26 mouse cellular contexts compared by ENCODE assay signal in genomic region chr14:10149872-10150271, GRCm38 (mm10).
DNase-seq lines count a peak whose midpoint lies in the region; ATAC-seq and TF ChIP-seq lines count a peak whose summit lies in the region.
"Had no signal": no experiment of that assay in that cellular context is flagged by ENCODE, and none has a peak within 500 bp of the region (broad histone marks: within the 10 kb centered on the region; RNA-seq: fewer than 3 reads in every experiment).

No protein-coding gene starts in this region.

- TF ChIP-seq EP300 in lung, postnatal 0 days (IDR thresholded peaks at IDR 0.05): no peak

- H3K9ac ChIP-seq in hindbrain, embryonic 11.5 days (ENCODE audit: low read depth, low read length): no peak overlapping the region
- no peak overlapping the region for H3K9ac ChIP-seq in hindbrain, embryonic 13.5 days
- no peak overlapping the region for H3K9ac ChIP-seq in lung, postnatal 0 days (replicated peaks; ENCODE audit: low read depth)
- H3K9ac ChIP-seq: forebrain, postnatal 0 days; heart, embryonic 15.5 days; liver, embryonic 13.5 days; lung, embryonic 14.5 days had no signal

- WGBS in hindbrain, embryonic 11.5 days: 26% methylated on average over 5 of the region's 5 CpGs
- 22% methylated on average over 5 of the region's 5 CpGs for WGBS in hindbrain, embryonic 13.5 days
- 40% methylated on average over 5 of the region's 5 CpGs for WGBS in embryonic facial prominence, embryonic 10.5 days
- WGBS in lung, postnatal 0 days: 36% methylated on average over 5 of the region's 5 CpGs

- no peaks in the 10 kb centered on the region for H3K36me3 ChIP-seq in hindbrain, embryonic 11.5 days (ENCODE audit: control insufficient read depth, insufficient read depth, low read length)
- no peaks in the 10 kb centered on the region for H3K36me3 ChIP-seq in hindbrain, embryonic 13.5 days
- H3K36me3 ChIP-seq in embryonic facial prominence, embryonic 10.5 days (replicated peaks): no peaks in the 10 kb centered on the region
- no peaks in the 10 kb centered on the region for H3K36me3 ChIP-seq in lung, postnatal 0 days (ENCODE audit: insufficient read depth, low read length)
- H3K36me3 ChIP-seq: heart, embryonic 15.5 days; liver, embryonic 13.5 days had no signal

- no peaks in the 10 kb centered on the region for H3K4me1 ChIP-seq in hindbrain, embryonic 11.5 days (replicated peaks; ENCODE audit: control insufficient read depth, insufficient read depth, low read length)
- 0 out of 2 replicates have a peak, but pooled peaks cover 3% of the 10 kb centered on the region for H3K4me1 ChIP-seq in hindbrain, embryonic 13.5 days (replicated peaks)
- peaks cover 7% of the 10 kb centered on the region; the same call in 1 of the 2 replicates for H3K4me1 ChIP-seq in embryonic facial prominence, embryonic 10.5 days
- H3K4me1 ChIP-seq in lung, postnatal 0 days (ENCODE audit: insufficient read depth, low read depth, low read length): no peaks in the 10 kb centered on the region
- H3K4me1 ChIP-seq: heart, embryonic 15.5 days; liver, embryonic 13.5 days; megakaryocyte, embryonic 14.5 days had no signal

- TF ChIP-seq POLR2A in brain, embryonic 14.5 days (IDR thresholded peaks at IDR 0.05; ENCODE audit: borderline replicate concordance, extremely low read depth, insufficient read depth, insufficient read length, poor library complexity, severe bottlenecking): no peak

- H3K4me2 ChIP-seq in hindbrain, embryonic 11.5 days (replicated peaks; ENCODE audit: low read depth, low read length): no peak overlapping the region
- H3K4me2 ChIP-seq in hindbrain, embryonic 13.5 days: no peak overlapping the region
- H3K4me2 ChIP-seq in lung, postnatal 0 days (replicated peaks; ENCODE audit: low read depth, low read length): no peak overlapping the region
- H3K4me2 ChIP-seq: heart, embryonic 15.5 days; liver, embryonic 13.5 days; lung, embryonic 14.5 days had no signal

- peak; percentile 67; the same call in 1 of the 2 replicates for ATAC-seq in hindbrain, embryonic 11.5 days (ENCODE audit: low FRiP score)
- no peak; the same call in 1 of the 2 replicates for ATAC-seq in hindbrain, embryonic 13.5 days (ENCODE audit: low FRiP score)
- ATAC-seq in lung, postnatal 0 days: no peak
- ATAC-seq: forebrain, postnatal 0 days; inflammation-experienced regulatory T-cells, adult 6 months had no signal

- no peak for TF ChIP-seq CTCF in brain, embryonic 14.5 days (IDR thresholded peaks at IDR 0.05; ENCODE audit: borderline replicate concordance, extremely low read depth, insufficient read depth, insufficient read length)
- no peak for TF ChIP-seq CTCF in lung, postnatal 0 days (IDR thresholded peaks at IDR 0.05)

- no peak overlapping the region for H3K4me3 ChIP-seq in hindbrain, embryonic 11.5 days (ENCODE audit: low read depth, low read length)
- no peak overlapping the region for H3K4me3 ChIP-seq in hindbrain, embryonic 13.5 days
- no peak overlapping the region for H3K4me3 ChIP-seq in embryonic facial prominence, embryonic 10.5 days
- no peak overlapping the region for H3K4me3 ChIP-seq in lung, postnatal 0 days (ENCODE audit: low read depth, low read length)
- H3K4me3 ChIP-seq: heart, embryonic 15.5 days; left cerebral cortex, adult 2 months; liver, embryonic 13.5 days; megakaryocyte, embryonic 14.5 days; myocyte had no signal

- H3K27ac ChIP-seq in hindbrain, embryonic 11.5 days (ENCODE audit: low read depth, low read length): no peak overlapping the region
- H3K27ac ChIP-seq in hindbrain, embryonic 13.5 days: no peak overlapping the region
- H3K27ac ChIP-seq in embryonic facial prominence, embryonic 10.5 days (replicated peaks): no peak overlapping the region
- no peak overlapping the region for H3K27ac ChIP-seq in lung, postnatal 0 days (ENCODE audit: low read length)
- H3K27ac ChIP-seq: heart, embryonic 15.5 days; kidney, postnatal 0 days; left cerebral cortex, adult 2 months; liver, embryonic 13.5 days had no signal

- no peaks in the 10 kb centered on the region for H3K27me3 ChIP-seq in hindbrain, embryonic 11.5 days (ENCODE audit: control insufficient read depth, insufficient read depth, low read length)
- no peaks in the 10 kb centered on the region for H3K27me3 ChIP-seq in hindbrain, embryonic 13.5 days
- no peaks in the 10 kb centered on the region for H3K27me3 ChIP-seq in embryonic facial prominence, embryonic 10.5 days (replicated peaks; ENCODE audit: low read depth, poor library complexity, severe bottlenecking)
- no peaks in the 10 kb centered on the region for H3K27me3 ChIP-seq in lung, postnatal 0 days (replicated peaks; ENCODE audit: insufficient read depth, low read length)
- H3K27me3 ChIP-seq: heart, embryonic 15.5 days; liver, embryonic 13.5 days; megakaryocyte, embryonic 14.5 days had no signal

- H3K9me3 ChIP-seq in hindbrain, embryonic 11.5 days (ENCODE audit: control insufficient read depth, low read length): no peaks in the 10 kb centered on the region
- no peaks in the 10 kb centered on the region for H3K9me3 ChIP-seq in hindbrain, embryonic 13.5 days
- no peaks in the 10 kb centered on the region for H3K9me3 ChIP-seq in embryonic facial prominence, embryonic 10.5 days
- no peaks in the 10 kb centered on the region for H3K9me3 ChIP-seq in lung, postnatal 0 days (ENCODE audit: low read length)
- H3K9me3 ChIP-seq: heart, embryonic 15.5 days; liver, embryonic 13.5 days; megakaryocyte, embryonic 14.5 days had no signal

- peak; percentile 37 for DNase-seq in hindbrain, embryonic 11.5 days (ENCODE audit: low spot score)
- peak; percentile 32 for DNase-seq in brain, embryonic 14.5 days (ENCODE audit: low read depth)
- peak; percentile 30 for DNase-seq in embryonic facial prominence, embryonic 10.5 days (ENCODE audit: low spot score)
- peak; percentile 62 for DNase-seq in mesoderm, embryonic 11.5 days (ENCODE audit: low read depth, low spot score)
- DNase-seq in T-cell, adult 2 months (ENCODE audit: low spot score): no peak
- DNase-seq in gastrocnemius, adult 8-10 months (ENCODE audit: low spot score in 2 of 2): no peak
- DNase-seq in lung, postnatal 0 days (ENCODE audit: low spot score): no peak
- DNase-seq: adrenal gland, postnatal 25 days; cerebellum, postnatal 10 days; forebrain, postnatal 0 days; gastrocnemius, postnatal 25 days; heart, postnatal 36 days; kidney, adult 18-20 months; layer of hippocampus, adult 9-11 months; liver, embryonic 13.5 days; lung, embryonic 14.5 days; lung, postnatal 36 days; thymus, adult 18-20 months; thymus, postnatal 36 days had no signal

Comparison
In these comparisons a context has a peak if more than half of its experiments do, and no peak if none do; other contexts are left out.
1. DNase-seq: peak in hindbrain, embryonic 11.5 days (single experiment), brain, embryonic 14.5 days (single experiment), embryonic facial prominence, embryonic 10.5 days (single experiment) and mesoderm, embryonic 11.5 days (single experiment); none in T-cell, adult 2 months (single experiment), gastrocnemius, adult 8-10 months (0 of 2) and lung, postnatal 0 days (single experiment).